Mouse (Mus musculus) megakaryocyte, embryonic 14.5 days (primary cell): Measurements from ENCODE around the gene Tmem88. TPM values are rescaled to one million over a fixed set of nuclear protein-coding genes. Genes with fewer than 3 reads are reported as not detected.
A peak's percentile ranks its signal among the peaks of the same experiment; 100 is the strongest.

Experiments used
- H3K27me3 ChIP-seq: replicated peaks from 2 replicates; pipeline ENCODE3; 2012; ENCODE audit warnings: inconsistent platforms
- H3K36me3 ChIP-seq: replicated peaks from 2 replicates; pipeline ENCODE3; 2012; ENCODE audit warnings: low read length, inconsistent platforms, mixed read lengths
- H3K4me1 ChIP-seq: 2 replicates; pipeline ENCODE4 v1.6.1; 2012; ENCODE audit warnings: inconsistent platforms
- H3K4me3 ChIP-seq: replicated peaks from 2 replicates; pipeline ENCODE3; 2012; ENCODE audit warnings: moderate library complexity, mild to moderate bottlenecking, inconsistent platforms
- H3K9me3 ChIP-seq: 2 replicates; pipeline ENCODE4 v1.6.1; 2012; ENCODE audit warnings: inconsistent platforms
- FLI1 ChIP-seq: IDR thresholded peaks from 2 replicates; pipeline ENCODE4 v1.6.1; 2012; ENCODE audit warnings: low read length, inconsistent platforms, mixed read lengths
- GATA1 ChIP-seq: IDR thresholded peaks from 3 replicates; pipeline ENCODE4 v1.6.1; 2012; ENCODE audit warnings: mixed read lengths, low read length, inconsistent platforms, borderline replicate concordance
- polyA plus RNA-seq: library from polyadenylated mRNA; stranded (reverse); fragments of >175 nt; gene quantifications from 2 replicates; pipeline ENCODE4 v1.2.3, GENCODE M21; 2012; ENCODE audit warnings: low replicate concordance; ENCODE audit not compliant: insufficient read depth

Tmem88 gene
- polyA plus RNA-seq, 1 experiment, result 0.35 TPM

- Histone ChIP-seq H3K4me3 (peak overlapping the region; percentile 99), H3K4me1 (peaks cover 67% of the 10 kb centered on the region), H3K36me3 (peaks cover 53% of the 10 kb centered on the region), H3K9me3 (no peaks in the 10 kb centered on the region), H3K27me3 (no peaks in the 10 kb centered on the region)
- TF ChIP-seq GATA1 (no peak), FLI1 (no peak)
These were observed 12.5 kb upstream of the Tmem88 start for GRCm38 (mm10) chr11:69410310-69411072.

GRCm38 (mm10) chr11:69410045-69410309 is 11.9 kb upstream of the Tmem88 start:
- H3K27me3 ChIP-seq, result no peaks in the 10 kb centered on the region
- TF ChIP-seq GATA1 (no peak), FLI1 (no peak)
- H3K9me3 ChIP-seq, result no peaks in the 10 kb centered on the region
- H3K4me1 ChIP-seq, result peaks cover 62% of the 10 kb centered on the region
- peak overlapping the region; percentile 99 for H3K4me3 ChIP-seq
- H3K36me3 ChIP-seq, result peaks cover 58% of the 10 kb centered on the region

GRCm38 (mm10) chr11:69409378-69410044 is 11.5 kb upstream of the Tmem88 start:
- Histone ChIP-seq H3K4me3 (peak overlapping the region; percentile 99), H3K27me3 (no peaks in the 10 kb centered on the region), H3K4me1 (peaks cover 57% of the 10 kb centered on the region), H3K9me3 (no peaks in the 10 kb centered on the region), H3K36me3 (peaks cover 63% of the 10 kb centered on the region)
- TF ChIP-seq FLI1 (no peak), GATA1 (no peak)

- H3K27me3 ChIP-seq, result no peaks in the 10 kb centered on the region
- H3K9me3 ChIP-seq, result no peaks in the 10 kb centered on the region
- TF ChIP-seq GATA1 (no peak), FLI1 (no peak)
- H3K4me1 ChIP-seq, result peaks cover 50% of the 10 kb centered on the region
- peaks cover 63% of the 10 kb centered on the region for H3K36me3 ChIP-seq
- peak overlapping the region; percentile 99 for H3K4me3 ChIP-seq
These were observed 10.7 kb upstream of the Tmem88 start for GRCm38 (mm10) chr11:69408541-69409377.

GRCm38 (mm10) chr11:69407724-69408004 is 9.6 kb upstream of the Tmem88 start:
- Histone ChIP-seq H3K27me3 (no peaks in the 10 kb centered on the region), H3K9me3 (no peaks in the 10 kb centered on the region), H3K4me3 (peak overlapping the region; percentile 99), H3K36me3 (peaks cover 63% of the 10 kb centered on the region), H3K4me1 (peaks cover 39% of the 10 kb centered on the region)
- TF ChIP-seq GATA1, result no peak
- TF ChIP-seq FLI1, result no peak

GRCm38 (mm10) chr11:69406867-69407723 is 9.1 kb upstream of the Tmem88 start:
- Histone ChIP-seq H3K27me3 (no peaks in the 10 kb centered on the region), H3K4me1 (peaks cover 33% of the 10 kb centered on the region)

GRCm38 (mm10) chr11:69406282-69406681 is 8.2 kb upstream of the Tmem88 start:
- TF ChIP-seq FLI1, result no peak
- TF ChIP-seq GATA1, result no peak
- peaks cover 70% of the 10 kb centered on the region for H3K36me3 ChIP-seq
- H3K9me3 ChIP-seq, result no peaks in the 10 kb centered on the region
- H3K27me3 ChIP-seq, result no peaks in the 10 kb centered on the region
- peaks cover 35% of the 10 kb centered on the region for H3K4me1 ChIP-seq
- no peak overlapping the region for H3K4me3 ChIP-seq

More at GRCm38 (mm10) chr11:69406867-69407723, 9.1 kb upstream of the Tmem88 start:
- H3K4me3 ChIP-seq, result peak overlapping the region; percentile 3
- TF ChIP-seq GATA1 (no peak), FLI1 (no peak)
- no peaks in the 10 kb centered on the region for H3K9me3 ChIP-seq
- H3K36me3 ChIP-seq, result peaks cover 64% of the 10 kb centered on the region

GRCm38 (mm10) chr11:69405397-69406200 is 7.6 kb upstream of the Tmem88 start:
- TF ChIP-seq FLI1 (no peak), GATA1 (no peak)
- Histone ChIP-seq H3K9me3 (no peaks in the 10 kb centered on the region), H3K4me1 (peaks cover 42% of the 10 kb centered on the region), H3K27me3 (no peaks in the 10 kb centered on the region), H3K4me3 (no peak overlapping the region), H3K36me3 (peaks cover 77% of the 10 kb centered on the region)
